Mouse (Mus musculus) liver, embryonic 15.5 days (tissue): Measurements from ENCODE around the gene Phlda1. TPM values are rescaled to one million over a fixed set of nuclear protein-coding genes. Genes with fewer than 3 reads are reported as not detected.
"Not testable (repeated sequence)": the region's sequence is repeated elsewhere in the genome, so short reads cannot be mapped to it uniquely, and the experiment has no call there.

Experiments
- ATAC-seq: fragments of 200-750 bp; cut with Nextera tagmentation; 2 replicates; pipeline ENCODE4 v1.8.0; 2017; ENCODE audit warnings: moderate number of reproducible peaks, mild to moderate bottlenecking, moderate library complexity; ENCODE audit not compliant: insufficient read depth
- H3K27ac ChIP-seq: fragments of 300-500 bp; sonication (generic); replicated peaks from 2 replicates; pipeline ENCODE4 v1.5.1; 2015; ENCODE audit warnings: mild to moderate bottlenecking, inconsistent platforms
- H3K27me3 ChIP-seq: fragments of 300-500 bp; sonication (generic); 2 replicates; pipeline ENCODE4 v1.6.1; 2015; ENCODE audit warnings: mild to moderate bottlenecking, inconsistent platforms
- H3K36me3 ChIP-seq: fragments of 300-500 bp; sonication (generic); replicated peaks from 2 replicates; pipeline ENCODE4 v1.6.1; 2015; ENCODE audit warnings: moderate library complexity, mild to moderate bottlenecking, inconsistent platforms
- H3K4me1 ChIP-seq: fragments of 300-500 bp; sonication (generic); replicated peaks from 2 replicates; pipeline ENCODE4 v1.6.1; 2015; ENCODE audit warnings: inconsistent platforms
- H3K4me2 ChIP-seq: fragments of 300-500 bp; sonication (generic); 2 replicates; pipeline ENCODE4 v1.6.1; 2015; ENCODE audit warnings: moderate library complexity, mild to moderate bottlenecking, inconsistent platforms
- H3K4me3 ChIP-seq: fragments of 300-500 bp; sonication (generic); replicated peaks from 2 replicates; pipeline ENCODE4 v1.5.1; 2015; ENCODE audit warnings: mild to moderate bottlenecking, inconsistent platforms
- H3K9ac ChIP-seq: fragments of 300-500 bp; sonication (generic); 2 replicates; pipeline ENCODE4 v1.6.1; 2015; ENCODE audit warnings: moderate library complexity, mild to moderate bottlenecking, inconsistent platforms
- H3K9me3 ChIP-seq: fragments of 300-500 bp; sonication (generic); replicated peaks from 2 replicates; pipeline ENCODE4 v1.6.1; 2016; ENCODE audit warnings: inconsistent platforms
- WGBS: fragments of 180-500 bp; shearing (Covaris S2); methylation state at CpG from one replicate; pipeline ENCODE4 v1.1.7; 2015; ENCODE audit warnings: mixed read lengths; ENCODE audit not compliant: insufficient replicate concordance; 5-methylcytosine and 5-hydroxymethylcytosine counted together
- polyA plus RNA-seq: library from polyadenylated mRNA; unstranded; fragments of >200 nt; fragmentation: Nextera tagmentation; extraction: Ambion mirVana; gene quantifications from 2 replicates; pipeline ENCODE4 v1.2.1, GENCODE M21; 2015

The Phlda1 gene
- polyA plus RNA-seq, 1 experiment from 2014 or later: 4.2 TPM

DNA sequence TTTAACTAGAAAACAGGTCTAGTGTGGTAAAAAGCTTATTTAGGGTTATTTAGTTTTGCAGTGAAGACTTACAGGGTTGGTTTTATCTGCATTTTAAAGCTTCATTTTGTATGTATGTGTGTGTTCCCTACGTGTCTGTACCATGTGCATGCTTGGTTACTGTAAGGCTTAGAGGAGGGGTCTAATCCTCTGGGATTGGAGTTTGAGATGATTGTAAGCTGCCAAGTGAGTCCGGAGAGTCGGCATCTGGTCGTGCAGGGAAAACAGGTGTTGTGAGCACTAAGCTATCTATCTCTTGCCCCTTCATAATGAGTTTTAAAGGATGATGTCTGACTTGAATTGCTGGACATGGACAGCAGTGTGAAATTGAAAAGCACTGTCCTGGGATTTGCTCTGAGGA lies 29.8 kb upstream of the Phlda1 start:
- H3K9ac ChIP-seq: no peak overlapping the region
- 72% methylated on average over 4 of the region's 4 CpGs for WGBS
- 0 out of 2 replicates have a peak overlapping the region, but pooled peaks have one; percentile 4 for H3K4me2 ChIP-seq
- H3K4me3 ChIP-seq: no peak overlapping the region
- H3K27ac ChIP-seq: no peak overlapping the region
- ATAC-seq: no peak
- H3K4me1 ChIP-seq: peaks cover 65% of the 10 kb centered on the region
- peaks cover 18% of the 10 kb centered on the region for H3K36me3 ChIP-seq
- no peaks in the 10 kb centered on the region for H3K27me3 ChIP-seq
- no peaks in the 10 kb centered on the region for H3K9me3 ChIP-seq

DNA sequence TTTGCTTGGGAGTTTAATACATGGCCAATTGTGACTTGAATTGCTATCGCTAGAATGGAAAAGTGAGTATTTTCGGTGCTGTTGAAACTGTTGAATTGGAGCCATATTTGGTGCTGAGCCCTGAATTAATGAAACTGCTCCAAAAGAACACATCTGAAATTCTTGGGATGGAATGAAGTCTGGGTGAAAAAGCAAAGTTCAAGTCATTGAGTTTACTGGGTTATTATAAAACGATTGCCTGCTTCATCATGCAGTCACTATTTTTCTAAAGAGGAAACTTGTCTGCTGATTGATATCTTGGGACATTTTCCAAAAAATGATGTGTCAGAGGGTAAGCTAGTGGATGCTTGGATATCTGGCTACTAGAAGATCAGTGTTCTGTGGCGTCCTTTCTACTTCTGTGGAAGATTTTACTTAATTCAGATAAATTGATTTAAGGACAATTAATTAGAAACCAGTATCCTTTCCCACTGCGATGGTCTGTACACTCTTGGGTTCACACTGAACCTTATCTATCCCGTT lies 29.0 kb upstream of the Phlda1 start:
- Histone ChIP-seq H3K4me1 (peaks cover 70% of the 10 kb centered on the region), H3K36me3 (peaks cover 25% of the 10 kb centered on the region), H3K9me3 (no peaks in the 10 kb centered on the region), H3K4me3 (no peak overlapping the region), H3K27ac (no peak overlapping the region), H3K9ac (no peak overlapping the region), H3K27me3 (no peaks in the 10 kb centered on the region), H3K4me2 (peak overlapping the region; percentile 4; the same call in 1 of the 2 replicates)
- no peak for ATAC-seq
- whole genome bisulfite sequencing: 57% methylated on average over 6 of the region's 6 CpGs

DNA sequence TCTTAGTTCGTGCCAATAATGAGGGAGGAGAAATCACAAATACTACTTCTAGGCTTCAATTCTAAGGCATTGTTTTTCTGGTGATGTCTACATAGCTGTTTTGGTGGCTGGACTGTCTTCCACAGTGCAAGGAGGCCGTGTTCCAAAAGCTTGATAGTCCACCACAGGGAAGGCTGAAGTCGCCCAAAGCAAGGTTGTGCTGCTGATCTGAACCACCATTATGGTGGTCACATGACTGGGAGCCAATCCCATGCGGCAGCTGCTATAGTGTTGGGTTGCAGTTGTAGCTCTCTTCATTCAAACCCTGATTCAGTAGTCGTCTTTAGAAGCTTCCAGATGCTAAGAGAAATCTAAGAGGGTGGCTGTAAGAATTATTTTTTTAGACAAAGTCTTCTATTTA lies 26.5 kb upstream of the Phlda1 start:
- Histone ChIP-seq H3K36me3 (peaks cover 47% of the 10 kb centered on the region), H3K9ac (no peak overlapping the region), H3K4me3 (no peak overlapping the region), H3K27me3 (no peaks in the 10 kb centered on the region), H3K9me3 (no peaks in the 10 kb centered on the region), H3K4me2 (no peak overlapping the region), H3K27ac (no peak overlapping the region), H3K4me1 (peaks cover 61% of the 10 kb centered on the region)
- WGBS: 69% methylated on average over 5 of the region's 5 CpGs
- no peak for ATAC-seq

DNA sequence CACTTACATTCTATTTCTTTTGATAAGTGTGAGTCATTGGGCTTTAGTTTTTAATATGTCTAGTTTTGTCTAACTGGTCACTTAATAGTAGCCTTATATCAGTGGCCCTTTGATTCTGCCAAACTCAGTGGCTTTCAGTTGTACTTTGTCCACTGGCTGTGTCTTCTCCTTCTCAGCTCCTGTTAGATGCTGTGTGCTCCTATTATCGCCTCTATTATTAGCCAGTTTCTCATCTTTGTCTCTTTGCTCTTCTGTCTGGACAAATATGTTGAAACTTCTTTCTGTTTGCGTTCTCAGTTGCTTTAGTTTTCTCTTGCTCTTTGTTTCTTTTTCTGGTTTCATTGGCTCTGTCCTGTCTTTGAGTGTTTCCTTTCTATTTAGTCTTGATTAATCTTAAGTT lies 23.4 kb upstream of the Phlda1 start:
- H3K36me3 ChIP-seq: peaks cover 68% of the 10 kb centered on the region
- no peak overlapping the region for H3K9ac ChIP-seq
- no peak overlapping the region for H3K4me3 ChIP-seq
- H3K27ac ChIP-seq: no peak overlapping the region
- H3K4me1 ChIP-seq: peaks cover 36% of the 10 kb centered on the region; the same call in 1 of the 2 replicates
- H3K27me3 ChIP-seq: no peaks in the 10 kb centered on the region
- WGBS: 79% methylated on average over 2 of the region's 2 CpGs
- no peak overlapping the region for H3K4me2 ChIP-seq
- ATAC-seq: no peak
- no peaks in the 10 kb centered on the region for H3K9me3 ChIP-seq

DNA sequence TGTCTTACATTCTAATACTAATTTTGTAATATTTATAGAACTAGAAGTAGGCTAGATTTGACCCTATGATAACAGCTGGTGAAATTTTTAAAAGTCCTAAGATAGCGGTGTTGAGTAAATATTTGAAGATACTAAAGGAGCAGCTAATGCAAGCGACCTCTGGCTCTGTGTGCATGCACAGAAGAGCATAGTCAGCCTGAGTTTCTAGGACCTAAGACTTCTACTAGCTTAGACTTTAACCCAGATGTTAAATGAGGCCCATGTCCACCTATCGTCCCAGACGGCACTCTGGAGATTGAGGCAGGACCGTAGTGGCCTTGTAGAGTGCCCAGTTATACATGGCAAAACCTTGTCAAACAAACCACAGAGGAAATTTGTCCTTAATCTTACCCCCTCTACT lies 22.0 kb upstream of the Phlda1 start:
- peaks cover 80% of the 10 kb centered on the region for H3K36me3 ChIP-seq
- no peak for ATAC-seq

DNA sequence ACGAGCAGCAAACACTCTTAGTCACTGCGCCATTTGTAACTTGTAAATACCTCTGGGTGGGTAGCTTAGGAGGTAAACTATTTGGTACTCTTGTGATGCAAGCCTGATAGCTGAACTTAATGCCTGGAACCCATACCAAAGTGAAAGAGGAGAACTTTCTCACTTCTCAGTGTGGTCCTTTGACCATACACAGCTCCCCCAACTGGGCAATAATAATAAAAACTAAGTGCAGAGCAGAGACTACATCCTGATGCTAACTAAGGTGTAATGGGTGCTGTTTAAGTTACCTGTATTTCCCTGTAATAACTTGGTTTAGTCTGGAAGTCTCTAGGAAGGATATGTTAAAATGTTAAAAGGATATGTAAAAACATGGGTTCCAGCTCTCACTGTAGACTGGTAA lies 17.3 kb upstream of the Phlda1 start:
- Histone ChIP-seq H3K4me1 (0 out of 2 replicates have a peak, but pooled peaks cover 6% of the 10 kb centered on the region), H3K4me3 (no peak overlapping the region), H3K27me3 (no peaks in the 10 kb centered on the region), H3K4me2 (no peak overlapping the region), H3K9me3 (no peaks in the 10 kb centered on the region), H3K27ac (no peak overlapping the region), H3K36me3 (peaks cover 83% of the 10 kb centered on the region), H3K9ac (no peak overlapping the region)
- WGBS: 66% methylated on average over 2 of the region's 2 CpGs
- ATAC-seq: no peak

More for the DNA sequence above, 22.0 kb upstream of the Phlda1 start:
- H3K27me3 ChIP-seq: no peaks in the 10 kb centered on the region
- no peaks in the 10 kb centered on the region for H3K9me3 ChIP-seq
- H3K4me2 ChIP-seq: no peak overlapping the region
- WGBS: 72% methylated on average over 5 of the region's 5 CpGs
- H3K27ac ChIP-seq: no peak overlapping the region
- no peak overlapping the region for H3K4me3 ChIP-seq
- H3K4me1 ChIP-seq: peaks cover 27% of the 10 kb centered on the region; the same call in 1 of the 2 replicates
- no peak overlapping the region for H3K9ac ChIP-seq

DNA sequence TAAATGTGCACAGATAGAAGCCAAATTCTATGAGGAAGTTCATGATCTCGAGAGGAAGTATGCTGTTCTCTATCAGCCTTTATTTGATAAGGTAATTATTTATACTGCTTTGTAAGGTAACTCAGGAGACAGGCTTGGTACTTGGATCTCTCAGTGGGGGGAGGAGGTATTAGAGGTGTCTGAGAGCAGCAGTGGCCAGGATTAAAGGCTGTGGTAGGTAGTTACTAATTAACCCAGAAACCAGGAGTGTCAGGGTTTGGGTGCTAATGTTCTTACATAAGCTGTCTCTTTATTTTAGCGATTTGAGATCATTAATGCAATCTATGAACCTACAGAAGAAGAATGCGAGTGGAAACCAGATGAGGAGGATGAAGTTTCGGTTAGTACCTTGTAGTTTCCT lies 16.0 kb upstream of the Phlda1 start:
- H3K27ac ChIP-seq, H3K4me3 ChIP-seq, H3K9me3 ChIP-seq, H3K9ac ChIP-seq, H3K27me3 ChIP-seq, H3K4me2 ChIP-seq, H3K4me1 ChIP-seq: not testable (repeated sequence)
- H3K36me3 ChIP-seq: peaks cover 81% of the 10 kb centered on the region
- ATAC-seq: peak; percentile 56; the same call in 1 of the 2 replicates
- WGBS: 65% methylated on average over 4 of the region's 4 CpGs

DNA sequence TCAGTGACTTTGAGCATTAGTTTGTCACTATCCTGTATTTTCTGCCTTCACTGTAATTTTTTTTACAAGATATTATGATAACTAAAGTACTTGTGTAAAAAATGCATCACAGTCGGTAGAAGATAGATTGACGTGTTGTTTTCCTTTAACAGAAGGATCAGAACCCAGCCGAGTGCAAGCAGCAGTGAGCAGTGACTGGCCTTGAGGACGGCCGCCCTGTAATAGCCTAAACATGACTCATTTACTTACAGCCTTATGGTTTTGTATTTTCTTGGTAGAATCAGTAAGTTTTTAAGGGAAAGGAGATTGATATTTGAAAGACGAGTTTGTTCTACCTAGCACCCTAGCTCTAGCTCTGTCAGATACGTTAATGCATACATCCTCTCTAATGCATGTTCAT lies 10.2 kb upstream of the Phlda1 start:
- WGBS: 86% methylated on average over 7 of the region's 7 CpGs
- Histone ChIP-seq H3K4me3 (no peak overlapping the region), H3K4me2 (no peak overlapping the region), H3K9me3 (no peaks in the 10 kb centered on the region), H3K36me3 (peaks cover 63% of the 10 kb centered on the region), H3K9ac (no peak overlapping the region), H3K4me1 (no peaks in the 10 kb centered on the region), H3K27me3 (no peaks in the 10 kb centered on the region), H3K27ac (no peak overlapping the region)
- ATAC-seq: no peak

DNA sequence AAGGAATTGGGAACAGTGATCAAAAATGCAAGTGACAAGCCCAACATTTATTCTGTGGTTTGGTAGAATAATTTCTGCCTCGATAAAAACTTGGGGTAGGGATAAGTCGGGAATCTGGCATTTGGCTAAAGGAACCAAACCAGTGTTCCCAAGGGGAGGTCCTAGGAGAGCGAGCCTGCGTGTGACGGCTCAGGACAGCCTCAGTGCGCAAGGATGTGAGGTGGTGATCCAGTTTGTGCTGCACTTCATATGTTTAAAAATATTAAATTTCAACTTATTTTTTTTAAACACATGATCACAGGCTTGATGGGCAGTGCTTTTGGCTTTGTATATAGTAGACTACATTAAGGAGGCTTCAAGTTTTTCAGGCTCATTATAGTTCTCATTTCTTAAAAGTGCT lies 6.2 kb upstream of the Phlda1 start:
- H3K9me3 ChIP-seq: no peaks in the 10 kb centered on the region
- peaks cover 11% of the 10 kb centered on the region for H3K4me1 ChIP-seq
- 73% methylated on average over 6 of the region's 6 CpGs for WGBS
- H3K27me3 ChIP-seq: peaks cover 7% of the 10 kb centered on the region; the same call in 1 of the 2 replicates
- H3K27ac ChIP-seq: no peak overlapping the region
- peaks cover 30% of the 10 kb centered on the region for H3K36me3 ChIP-seq
- H3K4me3 ChIP-seq: no peak overlapping the region
- no peak overlapping the region for H3K4me2 ChIP-seq
- H3K9ac ChIP-seq: no peak overlapping the region
- no peak for ATAC-seq

DNA sequence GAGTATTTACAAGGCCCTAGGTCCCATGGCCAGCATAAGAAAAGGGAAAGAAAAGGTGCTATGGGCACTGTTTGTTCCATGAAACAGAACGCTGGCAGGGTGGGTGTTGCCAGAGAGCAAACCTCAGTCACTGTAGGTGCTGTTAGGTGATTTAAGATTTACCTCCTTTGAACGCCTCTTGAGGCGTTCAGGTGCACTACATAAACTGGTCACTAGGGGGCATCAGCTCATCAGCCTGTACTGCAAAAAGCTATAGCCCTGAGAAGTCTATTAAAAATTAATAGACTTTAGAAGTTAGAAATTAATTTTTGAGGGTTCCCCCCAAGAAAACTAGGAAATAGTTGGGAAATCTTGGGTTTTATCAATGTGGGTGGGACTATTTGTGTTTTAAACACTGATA lies 3.0 kb upstream of the Phlda1 start:
- Histone ChIP-seq H3K27me3 (peaks cover 37% of the 10 kb centered on the region), H3K36me3 (peaks cover 7% of the 10 kb centered on the region), H3K4me1 (peaks cover 38% of the 10 kb centered on the region), H3K9ac (no peak overlapping the region), H3K4me2 (no peak overlapping the region), H3K4me3 (no peak overlapping the region), H3K27ac (no peak overlapping the region), H3K9me3 (no peaks in the 10 kb centered on the region)
- 0% methylated on average over 3 of the region's 3 CpGs for WGBS
- no peak for ATAC-seq

DNA sequence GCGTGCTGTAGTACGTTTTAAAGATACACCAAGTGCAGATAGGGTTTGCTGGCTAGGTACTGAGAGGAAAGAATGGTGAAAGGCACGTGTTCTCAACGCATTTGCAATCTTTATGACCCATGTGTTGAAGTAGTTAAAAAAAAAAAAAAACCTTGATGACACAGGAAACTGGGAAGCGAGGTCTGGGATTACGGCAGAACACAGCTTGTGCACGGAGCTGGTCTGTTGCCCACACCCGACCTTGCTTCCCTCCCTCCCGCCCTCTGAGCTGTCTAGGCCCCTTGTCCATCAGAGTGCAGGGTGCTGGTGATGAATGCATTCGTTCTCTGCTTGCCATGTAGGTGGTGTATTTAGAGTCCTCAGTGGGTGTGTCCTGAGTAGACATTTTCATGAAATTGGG lies 2.4 kb upstream of the Phlda1 start:
- no peak overlapping the region for H3K27ac ChIP-seq
- no peaks in the 10 kb centered on the region for H3K9me3 ChIP-seq
- H3K4me1 ChIP-seq: peaks cover 38% of the 10 kb centered on the region
- ATAC-seq: no peak
- H3K4me2 ChIP-seq: no peak overlapping the region
- no peak overlapping the region for H3K9ac ChIP-seq
- no peak overlapping the region for H3K4me3 ChIP-seq
- peaks cover under 1% of the 10 kb centered on the region; the same call in 1 of the 2 replicates for H3K36me3 ChIP-seq
- WGBS: 32% methylated on average over 10 of the region's 10 CpGs
- H3K27me3 ChIP-seq: peaks cover 43% of the 10 kb centered on the region

DNA sequence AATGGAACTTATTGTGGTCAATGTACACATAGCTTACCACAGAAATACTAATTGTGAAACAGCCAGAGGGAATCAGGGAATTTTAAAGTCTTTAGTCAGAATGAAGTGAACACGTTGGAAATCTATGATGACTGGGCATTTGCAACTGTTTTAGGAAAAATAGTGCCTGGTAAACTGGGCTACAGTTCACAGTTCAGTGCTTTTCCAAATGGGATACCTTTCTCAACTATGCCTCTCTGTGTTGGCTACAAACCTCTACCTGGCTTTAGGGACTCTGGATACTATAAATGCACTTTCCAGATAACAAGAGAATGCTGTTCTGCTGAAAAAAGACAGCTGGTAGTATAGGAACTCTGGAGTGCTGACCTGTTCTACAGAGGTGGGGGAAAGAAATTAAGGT lies 1.5 kb upstream of the Phlda1 start:
- ATAC-seq: no peak
- H3K36me3 ChIP-seq: no peaks in the 10 kb centered on the region
- peaks cover 52% of the 10 kb centered on the region for H3K27me3 ChIP-seq
- 65% methylated on average over 1 of the region's 1 CpGs for WGBS
- H3K4me1 ChIP-seq: peaks cover 38% of the 10 kb centered on the region
- H3K4me3 ChIP-seq: no peak overlapping the region
- H3K9ac ChIP-seq: no peak overlapping the region
- no peak overlapping the region for H3K27ac ChIP-seq
- no peak overlapping the region for H3K4me2 ChIP-seq
- no peaks in the 10 kb centered on the region for H3K9me3 ChIP-seq
